Mouse (Mus musculus) forebrain, embryonic 10.5 days (tissue): Measurements from ENCODE around the gene Pmp22. TPM values are rescaled to one million over a fixed set of nuclear protein-coding genes. Genes with fewer than 3 reads are reported as not detected.

Experiments
- DNase-seq: peaks from one replicate; pipeline ENCODE4 v3.0.0-alpha.2; 2017; ENCODE audit warnings: low spot score; ENCODE audit errors: extremely low spot score
- H3K27ac ChIP-seq: fragments of 300-500 bp; sonication (generic); 2 replicates; pipeline ENCODE4 v1.5.1; 2016; ENCODE audit warnings: mild to moderate bottlenecking
- H3K27me3 ChIP-seq: fragments of 300-500 bp; sonication (generic); 2 replicates; pipeline ENCODE4 v1.6.1; 2016; ENCODE audit warnings: mild to moderate bottlenecking; ENCODE audit not compliant: poor library complexity, severe bottlenecking
- H3K36me3 ChIP-seq: fragments of 300-500 bp; sonication (generic); replicated peaks from 2 replicates; pipeline ENCODE4 v1.6.1; 2016; ENCODE audit warnings: mild to moderate bottlenecking, moderate library complexity
- H3K4me1 ChIP-seq: fragments of 300-500 bp; sonication (generic); 2 replicates; pipeline ENCODE4 v1.6.1; 2016
- H3K4me3 ChIP-seq: fragments of 300-500 bp; sonication (generic); 2 replicates; pipeline ENCODE4 v1.5.1; 2016; ENCODE audit warnings: mild to moderate bottlenecking, moderate library complexity
- H3K9me3 ChIP-seq: fragments of 300-500 bp; sonication (generic); 2 replicates; pipeline ENCODE4 v1.6.1; 2016; ENCODE audit warnings: mild to moderate bottlenecking, moderate library complexity
- WGBS: fragments of 180-500 bp; shearing (Covaris S2); methylation state at CpG from one replicate; pipeline ENCODE4 v1.1.7; 2016; 5-methylcytosine and 5-hydroxymethylcytosine counted together
- polyA plus RNA-seq: library from polyadenylated mRNA; unstranded; fragments of >200 nt; fragmentation: Nextera tagmentation; extraction: Ambion mirVana; gene quantifications from 2 replicates; pipeline ENCODE4 v1.2.1, GENCODE M21; 2016

Gene Pmp22
- polyA plus RNA-seq, 1 experiment from 2014 or later, result 12.9 TPM

DNA sequence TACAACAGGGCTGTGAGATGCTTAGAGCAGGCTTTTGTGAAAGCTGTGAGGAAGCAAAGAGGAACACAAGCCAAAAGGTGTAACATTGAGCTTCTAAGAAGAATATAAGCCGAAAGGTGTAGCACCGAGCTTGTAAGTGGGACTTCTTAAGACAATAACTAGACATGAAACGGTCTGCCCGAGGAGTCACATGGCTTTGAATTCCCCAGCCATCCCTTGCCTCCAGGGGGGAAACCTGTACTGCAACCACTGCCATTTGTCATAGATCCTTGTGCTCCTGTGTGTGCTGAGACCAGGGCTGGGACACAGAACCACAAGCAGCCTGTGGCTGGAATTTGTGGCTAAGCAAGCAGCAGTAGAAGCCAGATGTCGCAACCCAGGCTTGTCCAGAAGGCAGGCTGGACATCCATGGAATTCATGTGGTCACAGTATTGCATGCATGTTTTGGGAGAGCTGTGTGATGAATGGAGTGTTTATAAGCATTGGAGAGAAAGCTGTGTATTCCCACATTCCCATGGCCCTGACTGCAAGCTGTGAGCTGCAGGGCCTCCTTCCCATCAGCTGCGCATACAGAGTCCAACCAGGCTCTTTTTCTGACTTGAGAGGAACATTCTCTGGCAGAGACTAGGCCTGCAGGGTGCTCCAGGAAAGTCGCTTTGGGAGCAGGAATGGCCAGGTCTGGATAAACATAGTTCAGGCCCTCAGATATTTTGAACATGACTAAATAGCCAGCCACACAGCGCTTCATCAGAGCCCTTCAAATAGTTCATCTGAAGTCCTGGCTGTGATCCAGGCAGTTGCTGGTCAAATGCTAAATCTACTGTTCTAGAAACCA, 13.8 kb upstream of the Pmp22 start:
- no peak overlapping the region for H3K4me3 ChIP-seq
- 93% methylated on average over 8 of the region's 8 CpGs for whole genome bisulfite sequencing
- no peaks in the 10 kb centered on the region for H3K27me3 ChIP-seq
- DNase-seq, result no peak
- no peaks in the 10 kb centered on the region for H3K4me1 ChIP-seq
- H3K27ac ChIP-seq, result no peak overlapping the region
- no peaks in the 10 kb centered on the region for H3K9me3 ChIP-seq
- H3K36me3 ChIP-seq, result no peaks in the 10 kb centered on the region

- DNase-seq, result no peak
- H3K4me1 ChIP-seq, result no peaks in the 10 kb centered on the region
- WGBS, result 93% methylated on average over 5 of the region's 5 CpGs
- no peaks in the 10 kb centered on the region for H3K27me3 ChIP-seq
- no peak overlapping the region for H3K27ac ChIP-seq
- H3K4me3 ChIP-seq, result no peak overlapping the region
- no peaks in the 10 kb centered on the region for H3K9me3 ChIP-seq
- no peaks in the 10 kb centered on the region for H3K36me3 ChIP-seq
Measured at GRCm38 (mm10) chr11:63116652-63117051, 12.1 kb upstream of the Pmp22 start.

DNA sequence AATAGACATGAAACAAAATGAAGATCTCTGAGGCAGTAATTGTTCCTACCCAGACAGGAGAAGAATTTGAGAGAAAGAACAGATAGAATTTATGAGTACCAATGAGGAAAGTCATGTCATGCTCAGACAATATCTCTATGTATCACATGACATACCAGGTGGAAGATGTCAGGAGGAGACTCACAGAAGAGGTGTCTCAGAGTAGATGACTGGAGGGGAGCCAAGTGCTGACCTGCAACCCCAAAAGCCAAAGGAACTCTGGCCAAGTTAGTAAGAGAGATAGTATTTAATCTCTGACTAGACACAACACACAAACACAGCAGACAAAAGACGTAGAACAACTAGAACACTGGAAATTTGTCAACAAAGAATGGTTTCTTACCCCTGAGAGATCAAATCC, 11.5 kb upstream of the Pmp22 start:
- Histone ChIP-seq H3K36me3 (no peaks in the 10 kb centered on the region), H3K27ac (no peak overlapping the region), H3K27me3 (no peaks in the 10 kb centered on the region), H3K4me3 (no peak overlapping the region), H3K4me1 (peaks cover 5% of the 10 kb centered on the region), H3K9me3 (no peaks in the 10 kb centered on the region)
- 92% methylated on average over 1 of the region's 1 CpGs for WGBS
- no peak for DNase-seq

GRCm38 (mm10) chr11:63119791-63120190, 9.0 kb upstream of the Pmp22 start:
- Histone ChIP-seq H3K4me1 (peaks cover 28% of the 10 kb centered on the region), H3K9me3 (no peaks in the 10 kb centered on the region), H3K4me3 (no peak overlapping the region), H3K27me3 (no peaks in the 10 kb centered on the region), H3K36me3 (no peaks in the 10 kb centered on the region), H3K27ac (no peak overlapping the region)
- DNase-seq, result no peak
- WGBS, result 90% methylated on average over 7 of the region's 7 CpGs

DNA sequence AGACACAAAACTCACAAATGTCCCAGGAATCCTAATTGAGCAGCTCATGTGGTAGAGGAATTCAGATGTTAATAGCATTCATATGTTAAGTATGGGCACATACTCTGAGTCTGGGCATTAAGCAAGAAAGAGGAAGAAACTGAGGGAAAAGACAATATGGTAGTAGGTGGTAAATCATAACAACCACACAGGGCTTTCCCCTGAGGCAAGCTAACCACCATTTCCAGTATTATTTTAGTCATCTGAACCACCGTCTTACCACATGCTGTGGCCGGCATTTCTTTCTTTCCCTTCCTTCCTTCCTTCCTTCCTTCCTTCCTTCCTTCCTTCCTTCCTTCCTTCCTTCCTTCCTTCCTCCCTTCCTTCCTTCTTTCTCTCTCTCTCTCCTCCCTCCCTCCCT, 6.5 kb upstream of the Pmp22 start:
- H3K9me3 ChIP-seq, result no peaks in the 10 kb centered on the region
- H3K4me1 ChIP-seq, result peaks cover 34% of the 10 kb centered on the region
- H3K27me3 ChIP-seq, result peaks cover 18% of the 10 kb centered on the region
- H3K36me3 ChIP-seq, result no peaks in the 10 kb centered on the region
- H3K4me3 ChIP-seq, result no peak overlapping the region
- WGBS, result 63% methylated on average over 2 of the region's 2 CpGs
- no peak overlapping the region for H3K27ac ChIP-seq
- DNase-seq, result no peak

DNA sequence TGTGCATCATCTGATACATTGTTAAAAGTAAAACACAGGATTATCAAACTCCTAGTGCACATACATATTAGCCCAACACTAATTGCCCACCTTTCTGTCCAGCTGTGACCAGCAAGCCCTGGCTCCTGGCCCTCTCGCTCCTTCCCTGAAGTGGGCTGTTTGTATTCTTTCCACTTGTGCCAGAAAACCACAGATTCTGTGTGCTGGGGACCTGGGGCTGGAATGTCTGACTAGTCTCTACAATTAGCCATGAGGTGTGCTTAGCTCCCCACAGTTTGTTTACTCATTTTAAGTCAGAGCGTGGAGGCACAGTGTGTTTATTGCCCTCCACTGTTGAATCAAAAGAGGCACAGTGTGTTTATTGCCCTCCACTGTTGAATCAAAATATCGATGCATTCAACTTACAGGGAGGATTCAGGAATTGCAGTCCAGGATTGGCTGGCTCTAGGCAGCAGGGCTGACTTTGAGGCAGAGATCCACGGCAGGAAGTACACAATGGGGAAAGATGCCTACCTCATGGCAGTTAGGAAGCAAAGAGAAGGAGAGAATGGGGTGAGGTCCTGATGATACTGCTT, 5.9 kb upstream of the Pmp22 start:
- Histone ChIP-seq H3K27me3 (peaks cover 24% of the 10 kb centered on the region), H3K27ac (no peak overlapping the region), H3K4me1 (peaks cover 34% of the 10 kb centered on the region), H3K36me3 (no peaks in the 10 kb centered on the region), H3K9me3 (no peaks in the 10 kb centered on the region), H3K4me3 (no peak overlapping the region)
- 76% methylated on average over 4 of the region's 4 CpGs for WGBS
- no peak for DNase-seq

DNA sequence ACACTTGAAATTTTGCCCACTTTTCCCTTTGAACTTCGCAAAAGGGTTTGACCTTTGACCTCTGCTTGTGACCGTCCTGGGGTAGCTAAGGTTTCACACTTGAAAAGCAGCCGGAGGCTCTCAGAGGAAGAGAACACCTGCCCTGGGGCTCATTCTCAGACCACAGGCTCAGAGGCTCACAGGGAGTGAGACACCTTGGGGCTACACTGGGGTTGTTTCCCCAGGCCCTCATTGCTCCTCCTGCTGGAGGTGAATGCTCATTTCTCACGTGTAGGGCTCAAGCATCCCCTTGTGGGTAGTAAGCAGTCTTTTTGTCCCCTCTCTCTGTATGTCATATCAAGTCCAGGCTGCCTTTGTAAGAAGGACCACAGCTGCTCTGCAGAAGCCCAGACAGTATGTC, 4.5 kb upstream of the Pmp22 start:
- Histone ChIP-seq H3K27me3 (peaks cover 38% of the 10 kb centered on the region), H3K36me3 (no peaks in the 10 kb centered on the region), H3K4me3 (no peak overlapping the region), H3K4me1 (peaks cover 35% of the 10 kb centered on the region), H3K9me3 (no peaks in the 10 kb centered on the region), H3K27ac (peak overlapping the region; percentile 17; the same call in 1 of the 2 replicates)
- DNase-seq, result peak; percentile 26
- 5% methylated on average over 4 of the region's 4 CpGs for WGBS

- DNase-seq, result no peak
- peaks cover 55% of the 10 kb centered on the region for H3K27me3 ChIP-seq
- 81% methylated on average over 5 of the region's 5 CpGs for WGBS
- no peak overlapping the region for H3K27ac ChIP-seq
- no peaks in the 10 kb centered on the region for H3K36me3 ChIP-seq
- H3K4me3 ChIP-seq, result no peak overlapping the region
- H3K4me1 ChIP-seq, result peaks cover 42% of the 10 kb centered on the region
- H3K9me3 ChIP-seq, result no peaks in the 10 kb centered on the region
Measured at GRCm38 (mm10) chr11:63125832-63126456, 2.8 kb upstream of the Pmp22 start.

- peaks cover 50% of the 10 kb centered on the region for H3K4me1 ChIP-seq
- H3K4me3 ChIP-seq, result no peak overlapping the region
- DNase-seq, result no peak
- H3K36me3 ChIP-seq, result no peaks in the 10 kb centered on the region
- no peaks in the 10 kb centered on the region for H3K9me3 ChIP-seq
- H3K27ac ChIP-seq, result no peak overlapping the region
- peaks cover 65% of the 10 kb centered on the region for H3K27me3 ChIP-seq
- 81% methylated on average over 8 of the region's 8 CpGs for WGBS
Measured at GRCm38 (mm10) chr11:63126976-63127375, 1.8 kb upstream of the Pmp22 start.

DNA sequence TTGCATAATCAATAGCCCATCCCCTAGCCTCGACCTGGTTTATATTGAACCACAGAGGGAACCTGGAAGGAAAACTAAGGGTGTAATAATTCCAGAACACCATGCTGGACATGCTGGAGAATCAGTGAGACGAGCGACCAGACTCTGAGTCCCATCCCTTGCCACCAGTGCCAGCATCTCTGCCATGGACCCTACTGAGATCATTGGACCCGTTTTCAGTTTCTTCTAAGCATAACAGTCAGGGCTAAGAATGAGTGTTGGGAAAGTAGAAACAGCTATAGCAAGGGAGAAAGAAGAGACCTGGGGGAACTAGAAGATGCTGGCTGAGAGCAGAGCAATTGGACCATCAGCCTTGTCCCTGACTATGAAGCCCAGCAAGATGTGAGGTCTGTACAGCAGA, 1.3 kb upstream of the Pmp22 start:
- H3K4me1 ChIP-seq, result peaks cover 51% of the 10 kb centered on the region
- H3K27ac ChIP-seq, result no peak overlapping the region
- no peaks in the 10 kb centered on the region for H3K36me3 ChIP-seq
- H3K27me3 ChIP-seq, result peaks cover 70% of the 10 kb centered on the region
- H3K9me3 ChIP-seq, result no peaks in the 10 kb centered on the region
- WGBS, result 84% methylated on average over 4 of the region's 4 CpGs
- no peak for DNase-seq
- no peak overlapping the region for H3K4me3 ChIP-seq

- 53% methylated on average over 9 of the region's 9 CpGs for WGBS
- peaks cover 89% of the 10 kb centered on the region for H3K27me3 ChIP-seq
Measured at GRCm38 (mm10) chr11:63129375-63129774, 593 bp downstream of the Pmp22 start.

DNA sequence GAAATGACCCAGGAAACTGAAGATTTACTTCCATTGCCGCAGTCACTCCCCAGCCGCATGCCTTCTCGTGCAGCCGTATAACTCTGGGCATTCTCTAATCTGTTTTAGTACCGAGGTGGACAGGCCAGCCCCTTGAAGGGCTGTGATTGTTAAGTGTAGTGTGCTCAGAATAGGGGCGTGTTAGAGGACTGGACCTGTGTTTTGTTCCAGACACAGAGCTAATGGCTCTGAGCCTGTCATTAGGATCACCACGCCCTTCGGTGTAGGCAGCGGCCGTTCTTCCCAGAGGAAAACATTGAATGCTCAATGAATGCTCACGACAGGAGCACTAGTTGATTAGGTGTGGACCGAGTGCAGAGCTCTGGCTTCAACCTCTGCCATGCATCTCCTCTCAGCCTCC, 1.1 kb downstream of the Pmp22 start:
- no peak overlapping the region for H3K27ac ChIP-seq
- H3K4me1 ChIP-seq, result peaks cover 40% of the 10 kb centered on the region
- H3K9me3 ChIP-seq, result no peaks in the 10 kb centered on the region
- WGBS, result 56% methylated on average over 12 of the region's 12 CpGs
- H3K27me3 ChIP-seq, result peaks cover 93% of the 10 kb centered on the region
- H3K4me3 ChIP-seq, result no peak overlapping the region
- no peaks in the 10 kb centered on the region for H3K36me3 ChIP-seq
- no peak for DNase-seq

More at GRCm38 (mm10) chr11:63129375-63129774, 593 bp downstream of the Pmp22 start:
- Histone ChIP-seq H3K4me3 (no peak overlapping the region), H3K4me1 (peaks cover 43% of the 10 kb centered on the region), H3K9me3 (no peaks in the 10 kb centered on the region), H3K36me3 (no peaks in the 10 kb centered on the region), H3K27ac (no peak overlapping the region)
- DNase-seq, result no peak

- 61% methylated on average over 8 of the region's 8 CpGs for WGBS
- H3K9me3 ChIP-seq, result no peaks in the 10 kb centered on the region
- DNase-seq, result no peak
- H3K27ac ChIP-seq, result no peak overlapping the region
- H3K27me3 ChIP-seq, result peaks cover 97% of the 10 kb centered on the region
- peak overlapping the region; percentile 68; the same call in 1 of the 2 replicates for H3K4me3 ChIP-seq
- H3K36me3 ChIP-seq, result no peaks in the 10 kb centered on the region
- peaks cover 45% of the 10 kb centered on the region for H3K4me1 ChIP-seq
Measured at GRCm38 (mm10) chr11:63130497-63130896, 1.7 kb downstream of the Pmp22 start.
